Mouse (Mus musculus): ENCODE measurements around the gene Elovl6.

Elovl6 gene

GRCm38 (mm10) chr3:129566876-129567275 lies 34.7 kb downstream of the Elovl6 start:
- no peak for DNase-seq (ENCODE audit: low spot score in 2 of 2)

- DNase-seq (ENCODE audit: low spot score in 2 of 2) = no peak
Observed at GRCm38 (mm10) chr3:129568506-129568905, 36.4 kb downstream of the Elovl6 start.

- DNase-seq (ENCODE audit: low spot score in 2 of 2) = no peak
Observed at GRCm38 (mm10) chr3:129570989-129571388, 38.8 kb downstream of the Elovl6 start.

- no peak for DNase-seq (ENCODE audit: low spot score in 2 of 2)
Observed at GRCm38 (mm10) chr3:129571642-129572041, 39.5 kb downstream of the Elovl6 start.

- no peak for DNase-seq (ENCODE audit: low spot score in 2 of 2)
Observed at GRCm38 (mm10) chr3:129572959-129573358, 40.8 kb downstream of the Elovl6 start.

GRCm38 (mm10) chr3:129573609-129574008 lies 41.5 kb downstream of the Elovl6 start:
- no peak for DNase-seq (ENCODE audit: low spot score in 2 of 2)

- no peak for DNase-seq (ENCODE audit: low spot score in 2 of 2)
Observed at GRCm38 (mm10) chr3:129575086-129575485, 42.9 kb downstream of the Elovl6 start.

GRCm38 (mm10) chr3:129576522-129576921 lies 44.4 kb downstream of the Elovl6 start:
- no peak for DNase-seq (ENCODE audit: low spot score in 2 of 2)

GRCm38 (mm10) chr3:129578741-129579475 lies 46.8 kb downstream of the Elovl6 start:
- DNase-seq (ENCODE audit: low spot score in 2 of 2) = no peak

- DNase-seq (ENCODE audit: low spot score in 2 of 2) = no peak
Observed at GRCm38 (mm10) chr3:129581024-129581423, 48.9 kb downstream of the Elovl6 start.

- no peak for DNase-seq (ENCODE audit: low spot score in 2 of 2)
Observed at GRCm38 (mm10) chr3:129582449-129582848, 50.3 kb downstream of the Elovl6 start.

GRCm38 (mm10) chr3:129583290-129583689 lies 51.1 kb downstream of the Elovl6 start:
- no peak for DNase-seq (ENCODE audit: low spot score in 2 of 2)

- DNase-seq (ENCODE audit: low spot score in 2 of 2) = no peak
Observed at GRCm38 (mm10) chr3:129587916-129588315, 55.8 kb downstream of the Elovl6 start.

- no peak for DNase-seq (ENCODE audit: low spot score in 2 of 2)
Observed at GRCm38 (mm10) chr3:129588753-129589152, 56.6 kb downstream of the Elovl6 start.

GRCm38 (mm10) chr3:129589705-129590104 lies 57.5 kb downstream of the Elovl6 start:
- no peak for DNase-seq (ENCODE audit: low spot score in 2 of 2)

GRCm38 (mm10) chr3:129590548-129591226 lies 58.5 kb downstream of the Elovl6 start:
- peak; percentile 80 to 87 for DNase-seq (ENCODE audit: low spot score in 2 of 2)

- DNase-seq (ENCODE audit: low spot score in 2 of 2) = no peak
Observed at GRCm38 (mm10) chr3:129591251-129591650, 59.1 kb downstream of the Elovl6 start.

- DNase-seq (ENCODE audit: low spot score in 2 of 2) = no peak
Observed at GRCm38 (mm10) chr3:129591761-129592160, 59.6 kb downstream of the Elovl6 start.

- no peak for DNase-seq (ENCODE audit: low spot score in 2 of 2)
Observed at GRCm38 (mm10) chr3:129593001-129593400, 60.8 kb downstream of the Elovl6 start.

GRCm38 (mm10) chr3:129593735-129594134 lies 61.6 kb downstream of the Elovl6 start:
- DNase-seq (ENCODE audit: low spot score in 2 of 2) = no peak

- no peak for DNase-seq (ENCODE audit: low spot score in 2 of 2)
Observed at GRCm38 (mm10) chr3:129596098-129596497, 63.9 kb downstream of the Elovl6 start.

GRCm38 (mm10) chr3:129602289-129602688 lies 70.1 kb downstream of the Elovl6 start:
- DNase-seq (ENCODE audit: low spot score in 2 of 2) = no peak

GRCm38 (mm10) chr3:129605487-129605886 lies 73.3 kb downstream of the Elovl6 start:
- no peak for DNase-seq (ENCODE audit: low spot score in 2 of 2)

Data from right cerebral cortex, postnatal 10 days (tissue).